Mouse (Mus musculus) forebrain, embryonic 14.5 days (tissue): Measurements from ENCODE around the gene S100pbp. TPM values are rescaled to one million over a fixed set of nuclear protein-coding genes. Genes with fewer than 3 reads are reported as not detected.
A peak's percentile ranks its signal among the peaks of the same experiment; 100 is the strongest.

ENCODE experiments used
- ATAC-seq: fragments of 200-750 bp; cut with Nextera tagmentation; 2 replicates; pipeline ENCODE4 v1.8.0; 2017; ENCODE audit warnings: mild to moderate bottlenecking, moderate library complexity
- DNase-seq: peaks from one replicate; pipeline ENCODE4 v3.0.0-alpha.2; 2015; ENCODE audit warnings: low spot score
- H3K27ac ChIP-seq: fragments of 300-500 bp; sonication (generic); 2 replicates; pipeline ENCODE4 v1.5.1; 2014; ENCODE audit warnings: low read depth, mild to moderate bottlenecking, control low read depth, low read length, moderate library complexity
- H3K27me3 ChIP-seq: fragments of 300-500 bp; sonication (generic); replicated peaks from 2 replicates; pipeline ENCODE4 v1.6.1; 2014; ENCODE audit warnings: low read length, control low read depth, mixed read lengths; ENCODE audit not compliant: control insufficient read depth, insufficient read depth
- H3K36me3 ChIP-seq: fragments of 300-500 bp; sonication (generic); 2 replicates; pipeline ENCODE4 v1.6.1; 2014; ENCODE audit warnings: low read length, control low read depth; ENCODE audit not compliant: control insufficient read depth, insufficient read depth
- H3K4me1 ChIP-seq: fragments of 300-500 bp; sonication (generic); 2 replicates; pipeline ENCODE4 v1.6.1; 2014; ENCODE audit warnings: antibody characterized with exemption, low read length, control low read depth; ENCODE audit not compliant: control insufficient read depth, insufficient read depth
- H3K4me2 ChIP-seq: fragments of 300-500 bp; sonication (generic); 2 replicates; pipeline ENCODE4 v1.6.1; 2014; ENCODE audit warnings: mild to moderate bottlenecking, control low read depth, low read length
- H3K4me3 ChIP-seq: fragments of 300-500 bp; sonication (generic); 2 replicates; pipeline ENCODE4 v1.5.1; 2014; ENCODE audit warnings: low read depth, low read length, control low read depth
- H3K9ac ChIP-seq: fragments of 300-500 bp; sonication (generic); 2 replicates; pipeline ENCODE4 v1.6.1; 2014; ENCODE audit warnings: mild to moderate bottlenecking, low read length, control low read depth, moderate library complexity
- H3K9me3 ChIP-seq: fragments of 300-500 bp; sonication (generic); replicated peaks from 2 replicates; pipeline ENCODE4 v1.6.1; 2016; ENCODE audit warnings: low read length, control low read depth, mixed read lengths; ENCODE audit not compliant: control insufficient read depth
- WGBS: fragments of 180-500 bp; shearing (Covaris S2); extraction: QIAGEN DNeasy Blood & Tissue Kit; methylation state at CpG from one replicate; pipeline ENCODE4 v1.1.7; 2014; 5-methylcytosine and 5-hydroxymethylcytosine counted together
- polyA plus RNA-seq: library from polyadenylated mRNA; unstranded; fragments of >200 nt; fragmentation: Nextera tagmentation; extraction: Ambion mirVana; gene quantifications from 2 replicates; pipeline ENCODE4 v1.2.1, GENCODE M21; 2014

S100pbp gene
- polyA plus RNA-seq, 1 experiment from 2014 or later = 9.7 TPM

DNA sequence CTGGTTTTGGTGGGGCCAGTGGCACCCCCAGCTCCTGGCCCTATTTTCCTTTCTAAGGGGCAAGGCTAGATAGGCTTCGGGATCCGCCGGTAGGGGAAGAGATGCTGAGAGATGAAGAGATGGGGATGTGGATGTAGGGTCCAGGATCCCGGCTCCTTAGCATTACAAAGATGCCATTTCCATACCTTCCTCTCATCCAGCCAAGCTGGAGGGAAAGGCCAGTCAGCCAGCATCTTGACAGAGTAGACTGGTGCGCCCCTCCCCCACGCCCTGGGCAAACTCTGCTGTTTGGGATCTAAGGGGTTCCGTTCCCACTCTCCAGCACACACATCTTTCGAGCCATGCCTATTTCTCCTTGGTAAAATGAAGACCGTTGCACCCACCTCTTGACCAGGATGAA, 83.5 kb downstream of the S100pbp start:
- WGBS = 25% methylated on average over 9 of the region's 9 CpGs
- Histone ChIP-seq H3K36me3 (no peaks in the 10 kb centered on the region), H3K4me2 (no peak overlapping the region), H3K27me3 (peaks cover 35% of the 10 kb centered on the region), H3K4me1 (no peaks in the 10 kb centered on the region; the same call in 1 of the 2 replicates), H3K4me3 (no peak overlapping the region), H3K27ac (no peak overlapping the region), H3K9ac (no peak overlapping the region), H3K9me3 (no peaks in the 10 kb centered on the region)
- DNase-seq (no peak), ATAC-seq (no peak)

DNA sequence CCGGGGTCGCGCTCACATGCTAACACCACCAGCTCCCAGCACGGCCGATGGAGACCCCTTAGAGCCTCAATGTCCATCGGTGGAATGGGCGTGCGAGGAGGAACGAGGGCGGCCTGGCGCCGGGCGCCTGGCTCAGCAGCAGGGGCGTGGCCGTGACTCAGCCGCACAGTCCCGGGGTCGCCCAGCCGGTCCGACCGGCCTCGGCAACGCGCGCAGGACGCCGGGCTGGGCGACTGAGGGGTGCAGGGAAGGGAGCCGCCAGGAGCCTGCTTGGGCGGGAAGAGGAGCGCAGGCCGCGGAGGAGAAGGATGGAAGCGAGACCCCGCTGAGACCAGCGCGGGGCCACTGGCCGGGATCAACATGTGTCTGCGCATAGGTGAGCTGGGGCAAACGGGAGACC, 84.2 kb downstream of the S100pbp start, which contains the start of gene Tmem54:
TSS of gene Tmem54 (plus strand) at position 193 of the 400 bp plus-strand sequence.
- under 1% methylated on average over 40 of the region's 40 CpGs for WGBS
- Histone ChIP-seq H3K27me3 (peaks cover 35% of the 10 kb centered on the region), H3K9me3 (no peaks in the 10 kb centered on the region), H3K27ac (no peak within 1 kb of the TSS), H3K36me3 (no peaks in the 10 kb centered on the region), H3K4me2 (peak within 1 kb of the TSS; percentile 43), H3K4me3 (peak within 1 kb of the TSS; percentile 19; the same call in 1 of the 2 replicates), H3K9ac (peak within 1 kb of the TSS; percentile 41), H3K4me1 (no peaks in the 10 kb centered on the region; the same call in 1 of the 2 replicates)
- DNase-seq (no peak), ATAC-seq (no peak)

DNA sequence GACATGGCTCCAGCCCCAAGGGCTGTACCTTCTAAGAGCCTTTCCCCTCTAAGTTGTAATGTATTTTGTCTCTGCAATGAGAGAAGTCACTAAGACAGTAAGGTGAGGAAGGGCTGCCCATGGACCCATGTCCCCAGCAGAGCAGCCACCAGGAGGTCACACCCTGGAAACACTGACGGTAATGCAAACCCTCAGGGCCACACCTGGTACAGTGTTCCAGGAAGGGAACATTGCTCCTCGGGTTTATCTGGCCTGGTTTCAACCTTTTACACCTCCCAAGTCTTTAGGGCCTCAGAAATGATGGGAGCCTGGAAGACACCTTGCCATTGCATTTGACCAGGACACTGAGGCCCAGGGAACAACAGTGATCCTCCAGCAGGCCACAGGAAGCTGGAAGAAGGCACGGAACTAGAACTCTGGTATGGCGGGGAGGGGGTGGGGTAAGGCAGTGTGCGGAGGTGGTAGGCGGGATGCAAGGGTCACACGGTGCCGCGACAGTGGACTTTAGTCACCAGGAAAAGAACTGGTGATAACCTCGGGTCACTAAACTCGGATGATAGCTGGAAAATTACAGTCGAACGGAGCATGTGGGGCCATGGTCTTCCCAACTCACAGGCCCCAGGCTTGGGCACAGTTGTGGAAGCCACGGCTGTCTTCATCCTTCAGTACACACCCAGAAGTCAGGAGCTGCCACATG, 87.2 kb downstream of the S100pbp start:
- H3K4me3 ChIP-seq = no peak overlapping the region
- H3K4me2 ChIP-seq = no peak overlapping the region
- H3K27ac ChIP-seq = no peak overlapping the region
- no peaks in the 10 kb centered on the region for H3K36me3 ChIP-seq
- no peak for ATAC-seq
- WGBS = 88% methylated on average over 14 of the region's 14 CpGs
- H3K27me3 ChIP-seq = peaks cover 35% of the 10 kb centered on the region
- no peaks in the 10 kb centered on the region for H3K9me3 ChIP-seq
- no peaks in the 10 kb centered on the region; the same call in 1 of the 2 replicates for H3K4me1 ChIP-seq
- no peak for DNase-seq
- no peak overlapping the region for H3K9ac ChIP-seq

Other genes with a start within 250 kb of the S100pbp start
- 10.6 and 11.7 TPM in 2 replicates for gene Azin2, start 227.3 kb downstream of the S100pbp start, polyA plus RNA-seq
- 89.2 and 93.6 TPM in 2 replicates for gene Ak2, start 197.8 kb downstream of the S100pbp start, polyA plus RNA-seq
- gene Rnf19b, start 131.5 kb downstream of the S100pbp start, polyA plus RNA-seq = 20.1 and 20.5 TPM in 2 replicates
- gene Tmem54, start 84.2 kb downstream of the S100pbp start, polyA plus RNA-seq = not detected in 2 replicates
- gene Hpca, start 67.7 kb downstream of the S100pbp start, polyA plus RNA-seq = 16.8 and 23.1 TPM in 2 replicates
- gene Fndc5, start 52.7 kb downstream of the S100pbp start, polyA plus RNA-seq = 1.3 and 1.7 TPM in 2 replicates
- gene Yars, start within 50 bp of the S100pbp start, polyA plus RNA-seq = 110 and 126 TPM in 2 replicates
- 3.6 and 4.2 TPM in 2 replicates for gene C77080, start 71.7 kb upstream of the S100pbp start, polyA plus RNA-seq
- gene Sync, start 97.9 kb upstream of the S100pbp start, polyA plus RNA-seq = 0.14 and 0.24 TPM in 2 replicates
- 428 and 447 TPM in 2 replicates for gene Rbbp4, start 145.6 kb upstream of the S100pbp start, polyA plus RNA-seq
- gene Zbtb8os, start 146.0 kb upstream of the S100pbp start, polyA plus RNA-seq = 27.7 and 37.1 TPM in 2 replicates
- 5.8 and 6.6 TPM in 2 replicates for gene Zbtb8a, start 188.4 kb upstream of the S100pbp start, polyA plus RNA-seq